Mouse (Mus musculus): ENCODE measurements around the gene Cfap46. TPM values are rescaled to one million over a fixed set of nuclear protein-coding genes. Genes with fewer than 3 reads are reported as not detected.

Gene Cfap46
- polyA plus RNA-seq, 1 experiment: not detected

DNA sequence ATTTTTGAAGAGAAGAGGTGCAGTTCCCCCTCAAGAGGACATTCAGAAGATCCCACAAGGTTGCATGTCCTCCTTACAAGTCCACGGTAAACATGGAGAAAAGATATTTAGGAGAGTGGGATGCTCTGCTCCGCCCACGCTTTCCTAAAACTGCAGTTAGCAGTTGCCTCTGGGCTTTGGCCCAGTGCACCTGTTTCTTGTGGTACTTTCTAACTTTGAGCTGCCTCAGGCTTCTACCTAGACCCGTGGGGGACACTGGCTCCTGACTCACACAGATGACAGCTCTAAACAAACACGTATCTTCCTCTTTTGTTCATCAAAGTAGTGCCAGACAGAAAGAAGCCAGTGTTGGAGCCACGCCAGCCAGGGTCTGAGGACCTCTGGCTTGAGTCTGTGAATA is 117.6 kb downstream of the Cfap46 start:
- no peaks in the 10 kb centered on the region for H3K27me3 ChIP-seq (ENCODE audit: control insufficient read depth, insufficient read depth, low read length)
- no peak overlapping the region for H3K27ac ChIP-seq (ENCODE audit: insufficient read depth, low read depth, low read length)
- H3K4me3 ChIP-seq (ENCODE audit: low read depth, low read length): no peak overlapping the region
- no peak for TF ChIP-seq CTCF (IDR thresholded peaks at IDR 0.05; ENCODE audit: extremely low read depth, insufficient read length, insufficient replicate concordance, low read depth, low read length)
- TF ChIP-seq POLR2A (IDR thresholded peaks at IDR 0.05; ENCODE audit: low read depth, low read length): no peak
- peaks cover 30% of the 10 kb centered on the region for H3K36me3 ChIP-seq (ENCODE audit: control insufficient read depth, insufficient read depth, low read length)
- 83% methylated on average over 6 of the region's 6 CpGs for WGBS
- H3K4me1 ChIP-seq (ENCODE audit: control insufficient read depth, insufficient read depth, insufficient read length, low read length): no peaks in the 10 kb centered on the region

GRCm38 (mm10) chr7:139564161-139564560 is 119.5 kb downstream of the Cfap46 start:
- Histone ChIP-seq H3K4me1 (ENCODE audit: control insufficient read depth, insufficient read depth, insufficient read length, low read length) (no peaks in the 10 kb centered on the region), H3K27ac (ENCODE audit: insufficient read depth, low read depth, low read length) (no peak overlapping the region), H3K27me3 (ENCODE audit: control insufficient read depth, insufficient read depth, low read length) (no peaks in the 10 kb centered on the region), H3K4me3 (ENCODE audit: low read depth, low read length) (no peak overlapping the region), H3K36me3 (ENCODE audit: control insufficient read depth, insufficient read depth, low read length) (peaks cover 34% of the 10 kb centered on the region)
- TF ChIP-seq CTCF (IDR thresholded peaks at IDR 0.05; ENCODE audit: extremely low read depth, insufficient read length, insufficient replicate concordance, low read depth, low read length) (no peak), POLR2A (IDR thresholded peaks at IDR 0.05; ENCODE audit: low read depth, low read length) (no peak)
- WGBS: 90% methylated on average over 2 of the region's 2 CpGs

- Histone ChIP-seq H3K36me3 (ENCODE audit: control insufficient read depth, insufficient read depth, low read length) (peaks cover 41% of the 10 kb centered on the region), H3K4me1 (ENCODE audit: control insufficient read depth, insufficient read depth, insufficient read length, low read length) (no peaks in the 10 kb centered on the region), H3K27ac (ENCODE audit: insufficient read depth, low read depth, low read length) (no peak overlapping the region), H3K27me3 (ENCODE audit: control insufficient read depth, insufficient read depth, low read length) (no peaks in the 10 kb centered on the region), H3K4me3 (ENCODE audit: low read depth, low read length) (no peak overlapping the region)
- no peak for TF ChIP-seq CTCF (IDR thresholded peaks at IDR 0.05; ENCODE audit: extremely low read depth, insufficient read length, insufficient replicate concordance, low read depth, low read length)
- no peak for TF ChIP-seq POLR2A (IDR thresholded peaks at IDR 0.05; ENCODE audit: low read depth, low read length)
- WGBS: 89% methylated on average over 4 of the region's 4 CpGs
These were observed 120.2 kb downstream of the Cfap46 start for GRCm38 (mm10) chr7:139563425-139563824.

DNA sequence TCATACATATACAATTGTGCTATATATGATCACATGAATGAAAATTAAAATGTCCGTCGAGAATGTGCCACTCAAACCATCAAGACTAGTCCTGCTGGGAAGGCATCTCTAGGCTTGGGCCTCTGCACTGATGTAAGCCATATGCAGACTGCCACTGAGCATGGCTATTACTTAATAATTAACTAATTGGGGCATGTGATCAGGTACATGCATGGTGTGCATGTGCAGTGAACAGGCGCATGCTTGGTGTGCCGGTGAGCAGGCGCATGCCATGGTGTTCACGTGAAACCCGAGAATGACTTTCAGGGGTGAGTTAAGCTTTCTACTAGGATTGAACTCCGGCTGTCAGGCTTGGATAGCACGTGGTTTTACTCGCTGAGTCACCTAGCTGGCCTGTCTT is 124.0 kb downstream of the Cfap46 start:
- no peaks in the 10 kb centered on the region for H3K4me1 ChIP-seq (ENCODE audit: control insufficient read depth, insufficient read depth, insufficient read length, low read length)
- H3K36me3 ChIP-seq (ENCODE audit: control insufficient read depth, insufficient read depth, low read length): peaks cover 25% of the 10 kb centered on the region
- H3K27me3 ChIP-seq (ENCODE audit: control insufficient read depth, insufficient read depth, low read length): no peaks in the 10 kb centered on the region
- 88% methylated on average over 10 of the region's 10 CpGs for WGBS
- no peak overlapping the region for H3K27ac ChIP-seq (ENCODE audit: insufficient read depth, low read depth, low read length)
- no peak overlapping the region for H3K4me3 ChIP-seq (ENCODE audit: low read depth, low read length)
- TF ChIP-seq POLR2A (IDR thresholded peaks at IDR 0.05; ENCODE audit: low read depth, low read length) (no peak), CTCF (IDR thresholded peaks at IDR 0.05; ENCODE audit: extremely low read depth, insufficient read length, insufficient replicate concordance, low read depth, low read length) (no peak)

DNA sequence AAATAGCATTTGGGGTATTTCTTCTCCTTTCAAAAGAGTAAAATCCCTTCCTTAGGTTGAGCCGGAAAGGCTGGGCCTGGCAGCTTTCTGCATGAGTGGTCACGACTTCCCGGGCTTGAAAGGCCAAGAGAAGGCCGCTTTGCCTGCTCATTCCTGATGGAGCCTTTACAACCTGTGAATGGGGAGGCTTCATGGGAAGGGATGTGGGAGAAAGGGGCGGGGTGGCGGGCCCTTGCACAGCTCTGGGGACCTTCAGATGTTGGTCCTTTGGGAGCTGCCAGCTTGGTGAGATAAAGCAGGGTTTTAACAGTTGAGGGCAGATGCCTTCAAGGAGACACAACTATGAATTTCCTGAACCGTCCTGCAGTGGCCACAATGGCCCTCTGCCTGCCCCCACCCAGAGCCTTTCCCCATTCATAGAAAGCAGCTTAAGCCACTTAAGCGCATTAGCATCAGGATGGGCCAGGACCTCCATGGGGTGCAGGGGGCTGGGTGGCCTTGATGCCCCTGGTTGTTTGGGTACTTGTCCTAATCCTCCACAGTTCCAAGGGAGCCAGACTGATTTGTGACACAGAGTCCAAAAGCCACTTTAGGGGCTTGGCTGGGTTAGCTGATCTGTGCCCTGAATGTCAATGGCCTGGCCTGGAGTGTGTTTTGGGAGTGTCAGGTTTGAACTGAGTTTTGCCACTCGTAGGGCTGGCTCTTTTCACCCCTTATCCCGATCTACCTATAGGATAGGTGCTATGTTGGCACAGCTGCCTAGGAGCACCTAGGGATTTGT is 126.7 kb downstream of the Cfap46 start:
- Histone ChIP-seq H3K4me1 (ENCODE audit: control insufficient read depth, insufficient read depth, insufficient read length, low read length) (no peaks in the 10 kb centered on the region), H3K4me3 (ENCODE audit: low read depth, low read length) (no peak overlapping the region), H3K27me3 (ENCODE audit: control insufficient read depth, insufficient read depth, low read length) (no peaks in the 10 kb centered on the region), H3K27ac (ENCODE audit: insufficient read depth, low read depth, low read length) (no peak overlapping the region), H3K36me3 (ENCODE audit: control insufficient read depth, insufficient read depth, low read length) (peaks cover 19% of the 10 kb centered on the region)
- 80% methylated on average over 10 of the region's 10 CpGs for WGBS
- TF ChIP-seq CTCF (IDR thresholded peaks at IDR 0.05; ENCODE audit: extremely low read depth, insufficient read length, insufficient replicate concordance, low read depth, low read length) (no peak), POLR2A (IDR thresholded peaks at IDR 0.05; ENCODE audit: low read depth, low read length) (no peak)

DNA sequence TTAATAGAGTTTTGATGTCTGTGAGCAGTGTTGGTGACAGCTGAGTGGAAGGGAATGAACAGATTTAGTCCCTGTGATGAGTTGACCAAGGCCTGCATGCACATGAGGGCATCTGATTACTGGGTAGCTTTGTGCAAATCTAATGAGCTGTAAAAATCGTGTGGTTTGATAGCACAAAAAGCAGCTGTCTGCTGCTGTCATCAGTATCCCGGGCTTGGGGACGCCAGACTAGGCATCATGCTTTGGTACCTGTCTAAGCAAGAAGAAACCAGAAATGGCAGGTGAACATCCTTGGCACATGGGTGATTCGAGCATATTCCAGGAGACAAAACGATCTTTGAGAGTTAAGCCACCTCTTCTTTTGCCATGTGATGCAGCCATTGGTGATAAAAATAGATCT is 127.3 kb downstream of the Cfap46 start:
- TF ChIP-seq POLR2A (IDR thresholded peaks at IDR 0.05; ENCODE audit: low read depth, low read length) (no peak), CTCF (IDR thresholded peaks at IDR 0.05; ENCODE audit: extremely low read depth, insufficient read length, insufficient replicate concordance, low read depth, low read length) (no peak)
- Histone ChIP-seq H3K36me3 (ENCODE audit: control insufficient read depth, insufficient read depth, low read length) (peaks cover 16% of the 10 kb centered on the region), H3K4me3 (ENCODE audit: low read depth, low read length) (no peak overlapping the region), H3K4me1 (ENCODE audit: control insufficient read depth, insufficient read depth, insufficient read length, low read length) (no peaks in the 10 kb centered on the region), H3K27ac (ENCODE audit: insufficient read depth, low read depth, low read length) (no peak overlapping the region), H3K27me3 (ENCODE audit: control insufficient read depth, insufficient read depth, low read length) (no peaks in the 10 kb centered on the region)
- 83% methylated on average over 5 of the region's 5 CpGs for WGBS

- no peak for TF ChIP-seq POLR2A (IDR thresholded peaks at IDR 0.05; ENCODE audit: low read depth, low read length)
- no peak for TF ChIP-seq CTCF (IDR thresholded peaks at IDR 0.05; ENCODE audit: extremely low read depth, insufficient read length, insufficient replicate concordance, low read depth, low read length)
- WGBS: 89% methylated on average over 2 of the region's 2 CpGs
- Histone ChIP-seq H3K4me3 (ENCODE audit: low read depth, low read length) (no peak overlapping the region), H3K4me1 (ENCODE audit: control insufficient read depth, insufficient read depth, insufficient read length, low read length) (no peaks in the 10 kb centered on the region), H3K36me3 (ENCODE audit: control insufficient read depth, insufficient read depth, low read length) (peaks cover 5% of the 10 kb centered on the region), H3K27me3 (ENCODE audit: control insufficient read depth, insufficient read depth, low read length) (no peaks in the 10 kb centered on the region), H3K27ac (ENCODE audit: insufficient read depth, low read depth, low read length) (no peak overlapping the region)
These were observed 132.1 kb downstream of the Cfap46 start for GRCm38 (mm10) chr7:139551519-139551918.

Other genes starting within 250 kb of the Cfap46 start
- gene Nkx6-2, start 101.0 kb downstream of the Cfap46 start, polyA plus RNA-seq (2012; rRNA removed): 0.08 and 9.1 TPM in 2 replicates
- gene Adgra1, start 150.4 kb upstream of the Cfap46 start, polyA plus RNA-seq (2012; rRNA removed): 0.11 and 0.25 TPM in 2 replicates
- 0.16 and 0.18 TPM in 2 replicates for gene Kndc1, start 210.9 kb upstream of the Cfap46 start, polyA plus RNA-seq (2012; rRNA removed)